ENCODE assay signal across 8 mouse cellular contexts in the genomic region with DNA sequence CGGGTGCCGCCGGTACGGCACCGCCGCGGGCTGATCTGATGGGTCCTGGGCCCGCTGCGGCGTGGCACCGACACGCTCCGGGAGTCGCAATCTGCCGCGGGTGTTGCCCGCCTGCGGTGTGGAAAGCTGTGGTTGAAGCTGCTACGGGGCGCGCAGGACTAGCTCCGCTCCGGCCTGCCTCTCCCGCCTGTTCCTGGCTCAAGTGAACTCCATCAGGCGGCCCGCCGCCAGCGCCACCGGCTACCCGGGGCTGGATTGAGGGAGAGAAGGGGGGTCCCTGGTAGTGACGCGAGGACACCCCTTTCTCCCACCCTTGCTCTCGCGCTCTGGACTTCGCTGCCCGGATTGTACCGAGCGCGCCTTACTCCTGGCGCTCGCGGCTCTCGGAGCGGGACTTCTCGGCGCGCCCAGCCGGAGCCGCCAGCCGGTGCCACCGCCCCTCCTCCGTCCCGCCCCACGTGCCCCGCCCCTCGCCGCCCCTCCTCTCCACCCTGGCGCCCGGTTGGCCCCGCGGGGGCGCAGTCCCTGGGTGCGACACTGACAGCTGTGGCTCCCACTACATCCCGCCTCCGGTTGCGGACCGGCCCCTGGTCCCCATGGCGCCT.
DNase-seq lines count a peak whose midpoint lies in the region; ATAC-seq and TF ChIP-seq lines count a peak whose summit lies in the region.

No protein-coding gene starts in this region.

- under 1% methylated on average over 58 of the region's 68 CpGs for WGBS in embryonic facial prominence, embryonic 12.5 days
- under 1% methylated on average over 68 of the region's 68 CpGs for WGBS in heart, adult 2 months
- under 1% methylated on average over 64 of the region's 68 CpGs for WGBS in kidney, adult 2 months
- WGBS in limb, embryonic 14.5 days, result under 1% methylated on average over 41 of the region's 68 CpGs
- WGBS in midbrain, embryonic 15.5 days, result under 1% methylated on average over 66 of the region's 68 CpGs

- peak overlapping the region; percentile 97 for H3K9ac ChIP-seq in embryonic facial prominence, embryonic 12.5 days
- peak overlapping the region; percentile 93 for H3K9ac ChIP-seq in heart, adult 2 months (ENCODE audit: low read depth, low read length)
- H3K9ac ChIP-seq in limb, embryonic 14.5 days (ENCODE audit: low read depth, low read length, severe bottlenecking), result peak overlapping the region; percentile 96
- peak overlapping the region; percentile 81 for H3K9ac ChIP-seq in midbrain, embryonic 15.5 days

- peak; percentile 81 for ATAC-seq in embryonic facial prominence, embryonic 12.5 days (ENCODE audit: insufficient number of reproducible peaks, insufficient read depth, low FRiP score, low TSS enrichment)
- ATAC-seq in limb, embryonic 14.5 days (ENCODE audit: low FRiP score, low read depth), result peak; percentile 80
- ATAC-seq in midbrain, embryonic 15.5 days (replicated peaks), result peak; percentile 84

- peak; percentile 72 for TF ChIP-seq POLR2A in heart, adult 2 months (IDR thresholded peaks at IDR 0.05; ENCODE audit: insufficient read depth, low read depth, low read length)
- TF ChIP-seq POLR2A in kidney, adult 2 months (IDR thresholded peaks at IDR 0.05; ENCODE audit: low read depth, low read length), result no peak
- TF ChIP-seq POLR2A in limb, embryonic 14.5 days (IDR thresholded peaks at IDR 0.05; ENCODE audit: borderline replicate concordance, extremely low read depth, insufficient read depth, insufficient read length), result peak; percentile 84; the same call in 1 of the 2 replicates
- no peak for TF ChIP-seq POLR2A in testis, adult 2 months (IDR thresholded peaks at IDR 0.05; ENCODE audit: control insufficient read depth, low read depth, low read length)

- peaks cover 8% of the 10 kb centered on the region for H3K4me1 ChIP-seq in embryonic facial prominence, embryonic 12.5 days
- peaks cover 1% of the 10 kb centered on the region; the same call in 1 of the 2 replicates for H3K4me1 ChIP-seq in heart, adult 2 months (ENCODE audit: control insufficient read depth, insufficient read depth, low read length)
- H3K4me1 ChIP-seq in kidney, adult 2 months (ENCODE audit: control insufficient read depth, insufficient read depth, low read length), result no peaks in the 10 kb centered on the region; the same call in 1 of the 2 replicates
- H3K4me1 ChIP-seq in limb, embryonic 14.5 days (ENCODE audit: control insufficient read depth, insufficient read depth, low read length), result peaks cover 11% of the 10 kb centered on the region
- peaks cover 25% of the 10 kb centered on the region for H3K4me1 ChIP-seq in midbrain, embryonic 15.5 days
- H3K4me1 ChIP-seq in testis, adult 2 months (ENCODE audit: control insufficient read depth, insufficient read depth, low read length), result peaks cover 11% of the 10 kb centered on the region

- no peaks in the 10 kb centered on the region for H3K79me2 ChIP-seq in heart, adult 2 months (replicated peaks; ENCODE audit: control insufficient read depth, insufficient read depth, low read length)

- intact Hi-C loops in heart, adult 2 months (cut with DNase I), result loop anchor here (5.0 to 10.0 kb wide), 2 partner anchors 114 to 576 kb away; no protein-coding TSS in a partner anchor

- H3K27ac ChIP-seq in embryonic facial prominence, embryonic 12.5 days, result peak overlapping the region; percentile 98
- peak overlapping the region; percentile 92 for H3K27ac ChIP-seq in heart, adult 2 months
- peak overlapping the region; percentile 53; the same call in 1 of the 2 replicates for H3K27ac ChIP-seq in kidney, adult 2 months (ENCODE audit: insufficient read depth, low read depth, low read length)
- peak overlapping the region; percentile 95 for H3K27ac ChIP-seq in limb, embryonic 14.5 days (replicated peaks; ENCODE audit: low read depth, low read length)
- peak overlapping the region; percentile 96 for H3K27ac ChIP-seq in midbrain, embryonic 15.5 days
- H3K27ac ChIP-seq in testis, adult 2 months (ENCODE audit: control insufficient read depth, insufficient read depth, low read depth, low read length), result no peak overlapping the region

- H3K27me3 ChIP-seq in embryonic facial prominence, embryonic 12.5 days, result no peaks in the 10 kb centered on the region
- no peaks in the 10 kb centered on the region for H3K27me3 ChIP-seq in heart, adult 2 months (ENCODE audit: control insufficient read depth, insufficient read depth, low read length)
- no peaks in the 10 kb centered on the region for H3K27me3 ChIP-seq in kidney, adult 2 months (replicated peaks; ENCODE audit: control insufficient read depth, insufficient read depth, low read length)
- no peaks in the 10 kb centered on the region for H3K27me3 ChIP-seq in limb, embryonic 14.5 days (ENCODE audit: control insufficient read depth, insufficient read depth, low read length)
- H3K27me3 ChIP-seq in midbrain, embryonic 15.5 days (replicated peaks), result no peaks in the 10 kb centered on the region
- H3K27me3 ChIP-seq in testis, adult 2 months (ENCODE audit: control insufficient read depth, insufficient read depth, low read length), result no peaks in the 10 kb centered on the region

- 0 out of 2 replicates have a peak, but pooled peaks cover 3% of the 10 kb centered on the region for H3K36me3 ChIP-seq in embryonic facial prominence, embryonic 12.5 days
- H3K36me3 ChIP-seq in heart, adult 2 months (ENCODE audit: control insufficient read depth, insufficient read depth, low read length), result peaks cover 7% of the 10 kb centered on the region
- no peaks in the 10 kb centered on the region for H3K36me3 ChIP-seq in kidney, adult 2 months (ENCODE audit: control insufficient read depth, insufficient read depth, low read length)
- H3K36me3 ChIP-seq in limb, embryonic 14.5 days (ENCODE audit: control insufficient read depth, insufficient read depth, low read length), result peaks cover 5% of the 10 kb centered on the region
- no peaks in the 10 kb centered on the region for H3K36me3 ChIP-seq in midbrain, embryonic 15.5 days (replicated peaks)
- H3K36me3 ChIP-seq in testis, adult 2 months (ENCODE audit: control insufficient read depth, insufficient read depth, low read length), result no peaks in the 10 kb centered on the region

- H3K9me3 ChIP-seq in embryonic facial prominence, embryonic 12.5 days, result no peaks in the 10 kb centered on the region
- no peaks in the 10 kb centered on the region for H3K9me3 ChIP-seq in limb, embryonic 14.5 days (ENCODE audit: control insufficient read depth, low read length)
- H3K9me3 ChIP-seq in midbrain, embryonic 15.5 days, result no peaks in the 10 kb centered on the region

- peak; percentile 64 for TF ChIP-seq CTCF in heart, adult 2 months (IDR thresholded peaks at IDR 0.05)
- TF ChIP-seq CTCF in kidney, adult 2 months (conservative IDR thresholded peaks at IDR 0.05; ENCODE audit: insufficient read depth, insufficient read length, low read depth, low read length), result no peak
- TF ChIP-seq CTCF in testis, adult 2 months (IDR thresholded peaks at IDR 0.05; ENCODE audit: control insufficient read depth, insufficient read depth, insufficient replicate concordance, low read depth, low read length), result no peak

- DNase-seq in layer of hippocampus, adult 11-12 months (ENCODE audit: low spot score), result peak; percentile 55
- no peak for DNase-seq in layer of hippocampus, adult 9-10 months (ENCODE audit: low spot score)
- DNase-seq in heart, adult 2 months, result peak; percentile 82 to 85
- peak; percentile 72 for DNase-seq in kidney, adult 2 months
- DNase-seq in limb, embryonic 14.5 days (ENCODE audit: low spot score), result peak; percentile 64

- peak overlapping the region; percentile 93 for H3K4me3 ChIP-seq in embryonic facial prominence, embryonic 12.5 days
- H3K4me3 ChIP-seq in heart, adult 2 months, result peak overlapping the region; percentile 89
- H3K4me3 ChIP-seq in kidney, adult 2 months (ENCODE audit: insufficient read depth, low read depth, low read length), result peak overlapping the region; percentile 82
- H3K4me3 ChIP-seq in limb, embryonic 14.5 days (replicated peaks; ENCODE audit: low read length), result peak overlapping the region; percentile 92
- peak overlapping the region; percentile 69 for H3K4me3 ChIP-seq in midbrain, embryonic 15.5 days
- H3K4me3 ChIP-seq in testis, adult 2 months (ENCODE audit: control insufficient read depth, low read depth, low read length), result peak overlapping the region; percentile 62

- peak overlapping the region; percentile 74 for H3K4me2 ChIP-seq in embryonic facial prominence, embryonic 12.5 days (replicated peaks)
- peak overlapping the region; percentile 76 for H3K4me2 ChIP-seq in limb, embryonic 14.5 days (replicated peaks; ENCODE audit: low read depth, low read length, severe bottlenecking)
- peak overlapping the region; percentile 82 for H3K4me2 ChIP-seq in midbrain, embryonic 15.5 days

- no peak for TF ChIP-seq EP300 in heart, adult 2 months (IDR thresholded peaks at IDR 0.05; ENCODE audit: insufficient read depth, low read depth, low read length)

Comparison
In these comparisons a context has a peak if more than half of its experiments do, and no peak if none do; other contexts are left out.
1. POLR2A ChIP-seq: peak in heart, adult 2 months (single experiment) and limb, embryonic 14.5 days (single experiment); none in kidney, adult 2 months (single experiment) and testis, adult 2 months (single experiment).
2. Peak in every context shown above with its lines, with median percentiles within 50 percentile points of each other: ATAC-seq, H3K4me2 ChIP-seq, H3K4me3 ChIP-seq and H3K9ac ChIP-seq.